Mouse (Mus musculus) midbrain, embryonic 16.5 days (tissue): ENCODE measurements at regions not wholly inside any gene's neighbourhood (a gene's known extent, or its start where the extent isn't known, plus 50 kb on each side); places are given as distances from the start of the nearest gene placed in this dataset.

Experiments used
- ATAC-seq: fragments of 200-750 bp; cut with Nextera tagmentation; 2 replicates; pipeline ENCODE4 v1.8.0; 2017; ENCODE audit warnings: moderate TSS enrichment
- H3K27ac ChIP-seq: fragments of 300-500 bp; sonication (generic); 2 replicates; pipeline ENCODE4 v1.5.1; 2014; ENCODE audit warnings: mild to moderate bottlenecking, low read length, mixed read lengths
- H3K27me3 ChIP-seq: fragments of 300-500 bp; sonication (generic); 2 replicates; pipeline ENCODE4 v1.6.1; 2014; ENCODE audit warnings: low read depth, low read length, mixed read lengths; ENCODE audit not compliant: control insufficient read depth, insufficient read depth
- H3K36me3 ChIP-seq: fragments of 300-500 bp; sonication (generic); 2 replicates; pipeline ENCODE4 v1.6.1; 2014; ENCODE audit warnings: mild to moderate bottlenecking, low read length, moderate library complexity, mixed read lengths; ENCODE audit not compliant: control insufficient read depth, insufficient read depth
- H3K4me1 ChIP-seq: fragments of 300-500 bp; sonication (generic); 2 replicates; pipeline ENCODE4 v1.6.1; 2014; ENCODE audit warnings: mild to moderate bottlenecking, low read length, mixed read lengths; ENCODE audit not compliant: control insufficient read depth, insufficient read depth
- H3K4me2 ChIP-seq: fragments of 300-500 bp; sonication (generic); 2 replicates; pipeline ENCODE4 v1.6.1; 2014; ENCODE audit warnings: mild to moderate bottlenecking, low read length, mixed read lengths
- H3K4me3 ChIP-seq: fragments of 300-500 bp; sonication (generic); 2 replicates; pipeline ENCODE4 v1.5.1; 2014; ENCODE audit warnings: low read depth, mild to moderate bottlenecking, low read length, moderate library complexity, mixed read lengths
- H3K9ac ChIP-seq: fragments of 300-500 bp; sonication (generic); 2 replicates; pipeline ENCODE4 v1.6.1; 2014; ENCODE audit warnings: low read depth, low read length, mixed read lengths
- H3K9me3 ChIP-seq: fragments of 300-500 bp; sonication (generic); replicated peaks from 2 replicates; pipeline ENCODE4 v1.6.1; 2014; ENCODE audit warnings: mild to moderate bottlenecking, low read length, mixed read lengths; ENCODE audit not compliant: control insufficient read depth, poor library complexity, severe bottlenecking
- WGBS: fragments of 180-500 bp; shearing (Covaris S2); extraction: QIAGEN DNeasy Blood & Tissue Kit; methylation state at CpG from one replicate; pipeline ENCODE4 v1.1.7; 2014; 5-methylcytosine and 5-hydroxymethylcytosine counted together

DNA sequence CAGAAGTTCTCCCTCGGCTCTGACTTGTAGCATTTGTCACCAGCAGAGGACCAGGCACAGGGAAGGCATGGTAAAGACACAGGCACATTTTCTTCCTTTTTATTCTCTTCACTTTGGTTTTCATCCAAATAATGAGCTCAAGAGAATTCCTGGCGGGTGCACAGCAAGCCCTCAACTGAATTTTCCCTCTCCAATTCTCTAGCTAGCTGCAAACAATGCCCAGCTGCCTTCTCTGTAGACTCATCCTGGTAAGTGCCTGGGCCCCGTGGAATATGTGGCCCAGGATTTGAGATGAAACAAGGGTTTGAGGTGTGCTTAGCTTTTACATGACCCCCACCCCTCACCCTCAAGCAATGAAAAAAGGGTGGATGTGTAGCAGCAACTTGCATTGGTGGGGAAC lies 90.4 kb downstream of the Otol1 start:
- Histone ChIP-seq H3K4me2 (no peak overlapping the region), H3K9me3 (no peaks in the 10 kb centered on the region), H3K9ac (no peak overlapping the region), H3K27me3 (no peaks in the 10 kb centered on the region), H3K4me1 (peaks cover 3% of the 10 kb centered on the region; the same call in 1 of the 2 replicates), H3K36me3 (no peaks in the 10 kb centered on the region), H3K4me3 (no peak overlapping the region), H3K27ac (no peak overlapping the region)
- 19% methylated on average over 3 of the region's 3 CpGs for WGBS
- ATAC-seq = no peak

DNA sequence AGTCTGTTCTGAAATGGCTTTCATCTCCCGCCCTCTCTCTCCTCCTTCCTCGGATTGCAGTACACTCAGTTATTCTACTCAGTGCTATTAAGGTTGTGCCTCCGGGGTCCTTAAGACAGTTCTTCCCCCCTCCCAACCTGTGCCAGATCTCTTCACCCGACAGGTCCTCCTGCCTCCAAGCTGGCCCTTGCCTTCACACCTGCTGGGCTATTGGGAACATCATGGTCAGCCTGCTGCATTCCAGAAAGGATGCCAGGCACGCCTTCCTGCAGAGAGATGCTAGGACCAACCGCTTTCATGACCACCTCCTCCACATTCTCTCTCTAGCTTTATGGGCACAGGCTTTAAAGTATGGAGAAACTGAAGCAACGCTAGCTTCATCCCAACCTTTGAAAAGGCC lies 94.7 kb downstream of the Otol1 start:
- Histone ChIP-seq H3K36me3 (no peaks in the 10 kb centered on the region), H3K4me3 (no peak overlapping the region), H3K27ac (no peak overlapping the region), H3K4me1 (peaks cover 3% of the 10 kb centered on the region; the same call in 1 of the 2 replicates), H3K4me2 (no peak overlapping the region), H3K27me3 (no peaks in the 10 kb centered on the region), H3K9me3 (no peaks in the 10 kb centered on the region), H3K9ac (no peak overlapping the region)
- ATAC-seq = no peak
- WGBS = 71% methylated on average over 7 of the region's 7 CpGs

DNA sequence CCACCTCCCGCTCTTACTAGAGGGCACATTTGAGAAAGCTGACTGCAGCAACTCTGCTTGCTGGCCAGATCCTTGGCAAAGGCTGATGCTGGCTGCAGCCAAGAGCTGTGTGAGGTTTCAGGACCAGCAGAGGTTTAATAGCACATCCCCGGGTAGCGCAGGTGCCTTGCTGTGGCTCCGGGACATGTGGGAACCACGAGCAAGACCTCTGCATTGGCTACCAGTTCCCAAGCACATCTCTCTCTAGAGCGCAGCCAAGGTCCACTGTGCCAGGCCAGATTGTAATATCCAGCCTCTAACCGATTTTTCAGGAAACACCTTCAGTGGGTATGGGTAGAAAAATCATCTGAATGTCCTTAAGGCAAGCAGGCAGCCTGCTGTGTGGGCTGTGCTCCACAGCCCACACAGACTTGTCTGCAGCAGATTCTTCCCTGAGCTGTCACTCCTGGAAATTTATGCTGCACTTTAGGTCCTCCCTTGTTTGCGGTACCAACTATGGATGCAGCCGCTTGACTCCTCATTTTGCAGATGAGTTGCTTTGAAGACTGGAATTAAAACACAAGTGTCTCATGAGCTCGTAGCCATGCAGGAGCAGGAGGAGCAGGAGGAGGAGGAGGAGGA lies 95.3 kb downstream of the Otol1 start:
- H3K4me3 ChIP-seq = no peak overlapping the region
- 81% methylated on average over 10 of the region's 10 CpGs for WGBS

DNA sequence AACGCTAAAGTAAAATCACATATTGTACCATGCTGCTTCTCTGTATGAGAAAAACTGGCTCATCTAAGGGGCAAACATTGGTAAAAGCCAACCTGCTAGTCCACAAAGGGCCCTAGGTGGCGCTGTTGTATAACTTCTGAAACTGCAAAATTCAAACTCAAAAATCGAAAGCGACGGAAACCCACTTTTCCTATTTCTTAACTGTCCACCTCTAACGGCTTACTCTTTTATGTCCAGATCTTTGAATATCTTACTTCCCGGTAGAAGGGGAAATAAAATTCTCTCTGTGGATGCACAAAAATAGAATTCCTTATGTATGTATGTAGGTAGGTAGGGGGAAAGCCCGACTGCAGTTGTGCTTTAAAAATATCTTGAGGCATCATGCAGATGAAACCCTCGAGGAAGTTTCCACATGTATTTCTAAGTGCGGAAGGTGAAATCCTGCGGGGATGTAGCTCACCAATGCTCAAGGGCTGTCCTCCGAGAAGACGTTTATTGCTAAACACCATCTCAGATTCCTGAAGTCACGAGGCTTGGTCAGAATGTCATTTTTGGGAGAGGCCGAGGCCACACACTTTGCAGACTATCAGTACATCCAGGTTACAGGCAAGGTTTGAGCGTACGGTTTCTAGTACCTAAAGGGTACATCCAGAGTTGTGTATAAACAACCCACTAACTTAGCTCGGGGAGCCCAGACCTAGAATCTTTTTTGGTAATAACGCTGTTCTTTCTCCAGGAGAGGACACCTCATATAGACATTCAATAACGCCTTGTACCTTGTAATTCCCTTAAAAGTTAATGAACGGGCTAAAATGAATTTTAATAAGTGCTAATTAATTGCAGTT lies 96.8 kb downstream of the Otol1 start:
- Histone ChIP-seq H3K36me3 (no peaks in the 10 kb centered on the region), H3K27ac (peak overlapping the region; percentile 72), H3K4me1 (no peaks in the 10 kb centered on the region; the same call in 1 of the 2 replicates), H3K27me3 (no peaks in the 10 kb centered on the region), H3K4me3 (peak overlapping the region; percentile 36), H3K9ac (peak overlapping the region; percentile 66), H3K4me2 (peak overlapping the region; percentile 66), H3K9me3 (no peaks in the 10 kb centered on the region)
- 7% methylated on average over 21 of the region's 21 CpGs for WGBS
- ATAC-seq = peak; percentile 75

More for the DNA sequence above, 95.3 kb downstream of the Otol1 start:
- Histone ChIP-seq H3K36me3 (no peaks in the 10 kb centered on the region), H3K9me3 (no peaks in the 10 kb centered on the region), H3K9ac (no peak overlapping the region), H3K4me2 (no peak overlapping the region), H3K4me1 (peaks cover 3% of the 10 kb centered on the region; the same call in 1 of the 2 replicates), H3K27me3 (no peaks in the 10 kb centered on the region), H3K27ac (no peak overlapping the region)
- no peak for ATAC-seq

DNA sequence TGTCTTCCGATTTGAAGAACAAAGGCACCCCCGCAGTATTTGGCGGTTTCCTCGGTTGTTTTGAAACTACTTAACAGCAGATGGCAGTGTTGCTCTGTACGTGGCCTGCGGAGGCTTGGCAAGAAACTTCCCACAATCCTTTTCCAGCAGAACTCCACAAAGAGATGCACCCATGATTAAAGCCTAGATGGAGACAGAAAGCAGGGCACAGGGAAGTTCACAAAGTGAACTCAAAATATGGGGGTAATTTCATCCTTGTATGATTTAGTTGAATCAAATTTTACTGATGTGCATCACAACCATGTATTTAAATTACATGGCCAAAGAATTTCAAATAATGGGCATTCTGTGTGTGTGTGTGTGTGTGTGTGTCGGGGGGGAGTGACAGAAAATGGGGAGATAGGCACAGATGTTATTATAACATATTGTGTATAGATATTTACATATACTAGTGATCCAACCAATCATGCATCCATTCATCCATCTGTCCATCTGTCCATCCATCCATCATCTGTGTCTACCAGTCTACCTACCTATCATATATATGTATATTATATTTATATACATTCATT lies 97.5 kb downstream of the Otol1 start:
- H3K9ac ChIP-seq = peak overlapping the region; percentile 66
- H3K4me3 ChIP-seq = peak overlapping the region; percentile 36
- H3K4me2 ChIP-seq = peak overlapping the region; percentile 66
- H3K27me3 ChIP-seq = no peaks in the 10 kb centered on the region
- H3K9me3 ChIP-seq = no peaks in the 10 kb centered on the region
- WGBS = 15% methylated on average over 7 of the region's 7 CpGs
- ATAC-seq = peak; percentile 71
- H3K27ac ChIP-seq = no peak overlapping the region
- H3K4me1 ChIP-seq = no peaks in the 10 kb centered on the region; the same call in 1 of the 2 replicates
- H3K36me3 ChIP-seq = no peaks in the 10 kb centered on the region

DNA sequence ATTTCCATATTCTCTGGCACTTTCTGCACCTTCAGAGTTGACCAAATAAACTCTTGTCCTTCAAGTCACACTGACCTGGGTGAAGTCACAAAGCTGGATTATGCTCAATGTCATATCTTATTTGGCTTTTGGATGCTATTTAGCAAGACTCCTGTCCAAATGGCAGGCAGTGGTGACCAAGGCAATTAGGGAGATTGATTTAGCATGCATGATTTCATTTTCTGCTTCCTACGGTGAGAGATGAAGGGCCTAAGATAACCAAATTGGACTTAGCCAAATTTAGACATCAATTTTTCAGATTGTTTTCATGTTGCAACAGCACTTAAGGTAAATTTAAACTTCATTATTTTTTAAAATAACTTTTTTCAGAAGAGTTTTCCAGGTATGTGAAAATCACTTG lies 98.1 kb downstream of the Otol1 start:
- H3K27me3 ChIP-seq = no peaks in the 10 kb centered on the region
- H3K9ac ChIP-seq = no peak overlapping the region
- ATAC-seq = no peak
- H3K27ac ChIP-seq = no peak overlapping the region
- H3K4me2 ChIP-seq = no peak overlapping the region
- no peak overlapping the region for H3K4me3 ChIP-seq
- no peaks in the 10 kb centered on the region for H3K36me3 ChIP-seq
- no peaks in the 10 kb centered on the region for H3K9me3 ChIP-seq
- H3K4me1 ChIP-seq = no peaks in the 10 kb centered on the region; the same call in 1 of the 2 replicates
- 66% methylated on average over 1 of the region's 1 CpGs for whole genome bisulfite sequencing

DNA sequence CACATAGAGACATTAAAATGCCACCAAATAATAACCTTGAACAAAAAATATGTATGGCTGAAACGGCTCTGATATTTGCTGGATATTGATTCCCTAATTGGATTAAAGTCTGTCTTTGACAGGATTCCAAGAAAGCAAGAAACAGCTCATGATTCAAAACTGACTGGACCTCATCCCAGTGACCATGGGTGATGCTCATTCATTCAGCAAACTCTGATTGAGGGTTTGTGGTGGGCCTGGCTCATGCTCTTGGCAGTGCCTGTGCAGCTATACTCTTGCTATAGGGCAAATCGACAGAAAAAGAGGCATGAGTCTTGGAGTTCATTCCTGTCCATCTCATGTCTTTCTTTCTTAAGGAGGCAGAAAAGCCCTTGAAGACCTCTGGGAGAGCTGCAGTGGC lies 98.7 kb downstream of the Otol1 start:
- H3K27me3 ChIP-seq = no peaks in the 10 kb centered on the region
- H3K4me1 ChIP-seq = no peaks in the 10 kb centered on the region; the same call in 1 of the 2 replicates
- 76% methylated on average over 2 of the region's 2 CpGs for WGBS
- H3K4me2 ChIP-seq = no peak overlapping the region
- H3K27ac ChIP-seq = no peak overlapping the region
- no peaks in the 10 kb centered on the region for H3K36me3 ChIP-seq
- no peak overlapping the region for H3K4me3 ChIP-seq
- no peak overlapping the region for H3K9ac ChIP-seq
- no peak for ATAC-seq
- no peaks in the 10 kb centered on the region for H3K9me3 ChIP-seq

DNA sequence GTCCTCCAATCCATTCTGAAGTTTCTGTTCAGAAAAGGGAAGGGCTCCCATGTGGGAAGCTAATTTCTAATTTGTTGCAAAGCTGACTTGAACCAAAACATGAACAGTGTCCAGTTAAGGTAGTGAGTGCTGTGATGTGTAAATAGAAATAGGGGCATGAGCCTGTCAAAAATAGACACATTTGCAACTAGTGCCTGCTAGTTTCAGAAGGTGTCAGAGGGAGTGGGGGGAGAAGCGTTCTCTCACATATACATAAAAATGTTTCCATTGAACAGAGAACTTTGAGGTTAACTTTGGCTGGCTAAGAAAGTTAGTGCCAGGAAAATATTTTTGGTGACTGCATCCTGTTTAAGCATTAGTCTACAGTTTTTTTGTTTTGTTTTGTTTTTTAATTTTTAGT lies 118.8 kb downstream of the Otol1 start:
- 0 out of 2 replicates have a peak, but pooled peaks cover 2% of the 10 kb centered on the region for H3K4me1 ChIP-seq
- no peaks in the 10 kb centered on the region for H3K27me3 ChIP-seq
- no peaks in the 10 kb centered on the region for H3K9me3 ChIP-seq
- ATAC-seq = no peak
- WGBS = 94% methylated on average over 1 of the region's 1 CpGs
- H3K4me3 ChIP-seq = no peak overlapping the region
- no peak overlapping the region for H3K27ac ChIP-seq
- no peak overlapping the region for H3K4me2 ChIP-seq
- no peak overlapping the region for H3K9ac ChIP-seq
- H3K36me3 ChIP-seq = no peaks in the 10 kb centered on the region
